Mouse (Mus musculus): Measurements from ENCODE around the gene Lyst. TPM values are rescaled to one million over a fixed set of nuclear protein-coding genes. Genes with fewer than 3 reads are reported as not detected.

The Lyst gene
- polyA plus RNA-seq, 1 experiment from 2014 or later: 3.6 TPM

DNA sequence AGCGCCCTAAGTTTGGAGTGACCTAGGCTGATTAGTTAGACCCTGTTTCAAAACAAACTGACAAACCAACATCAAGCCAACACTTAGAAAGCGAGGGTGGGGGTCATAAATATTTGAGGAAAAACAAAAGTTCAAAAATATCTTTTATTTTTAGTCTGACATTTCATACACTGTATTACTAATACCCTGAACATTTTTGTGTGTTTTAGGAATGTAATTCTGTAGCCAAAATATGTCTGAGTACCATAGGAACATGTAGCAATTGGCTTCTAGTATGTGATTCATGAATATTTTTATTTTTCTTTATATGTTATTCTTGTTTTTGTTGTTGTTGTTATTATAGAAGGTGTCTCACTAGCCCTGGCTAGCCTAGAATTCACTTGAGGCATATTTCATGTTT, 11.2 kb downstream of the Lyst start:
- Histone ChIP-seq H3K27ac (replicated peaks) (no peak overlapping the region), H3K4me2 (no peak overlapping the region), H3K36me3 (replicated peaks) (no peaks in the 10 kb centered on the region), H3K9ac (no peak overlapping the region), H3K27me3 (no peaks in the 10 kb centered on the region), H3K9me3 (replicated peaks) (no peaks in the 10 kb centered on the region), H3K4me1 (replicated peaks) (no peaks in the 10 kb centered on the region), H3K4me3 (replicated peaks) (no peak overlapping the region)
- ATAC-seq (ENCODE audit: insufficient read depth): no peak
- 66% methylated on average over 2 of the region's 2 CpGs for WGBS (ENCODE audit: insufficient replicate concordance)

DNA sequence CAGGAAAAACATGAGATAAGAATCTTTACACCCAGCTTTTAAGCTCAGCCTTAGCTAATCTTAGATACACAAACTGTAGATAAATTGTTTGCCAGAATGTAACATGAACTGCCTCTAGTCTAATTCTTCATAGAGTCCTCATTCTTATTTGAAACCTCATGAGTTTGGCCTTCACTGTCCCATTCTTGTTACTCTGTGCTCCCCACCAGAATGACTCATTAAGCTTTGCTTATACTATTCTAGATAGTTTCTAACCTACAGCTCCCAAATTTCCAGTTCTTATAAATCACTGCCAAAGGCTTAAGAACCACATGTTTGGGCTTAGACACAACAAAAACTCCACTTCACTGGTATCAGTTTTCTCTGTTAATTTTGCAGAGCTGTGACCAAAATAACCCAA, 16.0 kb downstream of the Lyst start:
- H3K27ac ChIP-seq (replicated peaks): no peak overlapping the region
- no peak for ATAC-seq (ENCODE audit: insufficient read depth)

GRCm38 (mm10) chr13:13608311-13608710, 18.1 kb downstream of the Lyst start:
- H3K27me3 ChIP-seq: no peaks in the 10 kb centered on the region
- no peaks in the 10 kb centered on the region for H3K36me3 ChIP-seq (replicated peaks)
- H3K27ac ChIP-seq (replicated peaks): no peak overlapping the region
- WGBS (ENCODE audit: insufficient replicate concordance): 42% methylated on average over 1 of the region's 1 CpGs
- no peak for ATAC-seq (ENCODE audit: insufficient read depth)
- no peaks in the 10 kb centered on the region for H3K4me1 ChIP-seq (replicated peaks)
- H3K4me3 ChIP-seq (replicated peaks): no peak overlapping the region
- no peaks in the 10 kb centered on the region for H3K9me3 ChIP-seq (replicated peaks)
- H3K4me2 ChIP-seq: no peak overlapping the region
- no peak overlapping the region for H3K9ac ChIP-seq

More for the DNA sequence above, 16.0 kb downstream of the Lyst start:
- no peaks in the 10 kb centered on the region for H3K4me1 ChIP-seq (replicated peaks)
- H3K9me3 ChIP-seq (replicated peaks): no peaks in the 10 kb centered on the region
- no peaks in the 10 kb centered on the region for H3K36me3 ChIP-seq (replicated peaks)
- H3K9ac ChIP-seq: no peak overlapping the region
- no peaks in the 10 kb centered on the region for H3K27me3 ChIP-seq
- H3K4me2 ChIP-seq: no peak overlapping the region
- no peak overlapping the region for H3K4me3 ChIP-seq (replicated peaks)

GRCm38 (mm10) chr13:13609655-13610054, 19.5 kb downstream of the Lyst start:
- no peak overlapping the region for H3K4me2 ChIP-seq
- no peaks in the 10 kb centered on the region for H3K4me1 ChIP-seq (replicated peaks)
- H3K27ac ChIP-seq (replicated peaks): no peak overlapping the region
- H3K4me3 ChIP-seq (replicated peaks): no peak overlapping the region
- no peaks in the 10 kb centered on the region for H3K27me3 ChIP-seq
- no peak for ATAC-seq (ENCODE audit: insufficient read depth)
- no peaks in the 10 kb centered on the region for H3K36me3 ChIP-seq (replicated peaks)
- WGBS (ENCODE audit: insufficient replicate concordance): 37% methylated on average over 2 of the region's 2 CpGs
- H3K9ac ChIP-seq: no peak overlapping the region
- H3K9me3 ChIP-seq (replicated peaks): no peaks in the 10 kb centered on the region

GRCm38 (mm10) chr13:13612882-13613281, 22.7 kb downstream of the Lyst start:
- H3K4me3 ChIP-seq (replicated peaks): no peak overlapping the region
- no peaks in the 10 kb centered on the region for H3K27me3 ChIP-seq
- no peaks in the 10 kb centered on the region for H3K4me1 ChIP-seq (replicated peaks)
- no peak for ATAC-seq (ENCODE audit: insufficient read depth)
- no peak overlapping the region for H3K4me2 ChIP-seq
- H3K27ac ChIP-seq (replicated peaks): no peak overlapping the region
- H3K9me3 ChIP-seq (replicated peaks): no peaks in the 10 kb centered on the region
- no peak overlapping the region for H3K9ac ChIP-seq
- 78% methylated on average over 1 of the region's 1 CpGs for WGBS (ENCODE audit: insufficient replicate concordance)
- H3K36me3 ChIP-seq (replicated peaks): peaks cover 7% of the 10 kb centered on the region

GRCm38 (mm10) chr13:13614235-13614634, 24.0 kb downstream of the Lyst start:
- no peak overlapping the region for H3K4me3 ChIP-seq (replicated peaks)
- H3K4me1 ChIP-seq (replicated peaks): no peaks in the 10 kb centered on the region
- H3K9ac ChIP-seq: no peak overlapping the region
- ATAC-seq (ENCODE audit: insufficient read depth): no peak
- H3K9me3 ChIP-seq (replicated peaks): no peaks in the 10 kb centered on the region
- H3K4me2 ChIP-seq: no peak overlapping the region
- H3K27ac ChIP-seq (replicated peaks): no peak overlapping the region
- 62% methylated on average over 4 of the region's 4 CpGs for WGBS (ENCODE audit: insufficient replicate concordance)
- H3K36me3 ChIP-seq (replicated peaks): peaks cover 18% of the 10 kb centered on the region
- H3K27me3 ChIP-seq: no peaks in the 10 kb centered on the region

GRCm38 (mm10) chr13:13621456-13621855, 31.3 kb downstream of the Lyst start:
- ATAC-seq (ENCODE audit: insufficient read depth): no peak
- Histone ChIP-seq H3K27ac (replicated peaks) (no peak overlapping the region), H3K4me2 (no peak overlapping the region), H3K9ac (no peak overlapping the region), H3K4me3 (replicated peaks) (no peak overlapping the region), H3K9me3 (replicated peaks) (no peaks in the 10 kb centered on the region), H3K4me1 (replicated peaks) (no peaks in the 10 kb centered on the region), H3K27me3 (no peaks in the 10 kb centered on the region), H3K36me3 (replicated peaks) (peaks cover 22% of the 10 kb centered on the region)
- 71% methylated on average over 5 of the region's 5 CpGs for WGBS (ENCODE audit: insufficient replicate concordance)

DNA sequence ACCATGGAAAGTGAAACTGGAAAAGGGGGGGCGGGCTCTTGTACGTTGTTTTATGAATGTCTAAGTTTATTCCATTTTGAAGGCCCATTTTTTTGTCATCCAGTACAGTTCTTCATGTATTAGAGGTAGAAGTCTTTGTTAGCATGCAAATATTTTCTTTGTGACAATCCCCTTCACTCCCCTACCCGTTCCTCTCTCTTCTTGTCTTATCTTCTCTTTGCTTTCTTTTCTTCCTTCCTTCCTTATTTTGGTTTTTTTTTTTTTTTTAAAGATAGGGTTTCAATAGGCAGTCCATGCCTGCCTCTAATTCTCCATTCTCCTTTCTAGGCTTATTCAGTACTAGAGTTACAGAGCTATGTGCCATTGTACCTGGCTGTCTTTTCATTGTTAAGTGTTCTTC, 32.4 kb downstream of the Lyst start:
- no peaks in the 10 kb centered on the region for H3K9me3 ChIP-seq (replicated peaks)
- H3K4me1 ChIP-seq (replicated peaks): no peaks in the 10 kb centered on the region
- no peak overlapping the region for H3K4me3 ChIP-seq (replicated peaks)
- H3K27me3 ChIP-seq: no peaks in the 10 kb centered on the region
- ATAC-seq (ENCODE audit: insufficient read depth): no peak
- no peak overlapping the region for H3K4me2 ChIP-seq
- no peak overlapping the region for H3K9ac ChIP-seq
- H3K36me3 ChIP-seq (replicated peaks): peaks cover 15% of the 10 kb centered on the region
- 53% methylated on average over 3 of the region's 3 CpGs for WGBS (ENCODE audit: insufficient replicate concordance)
- H3K27ac ChIP-seq (replicated peaks): no peak overlapping the region

DNA sequence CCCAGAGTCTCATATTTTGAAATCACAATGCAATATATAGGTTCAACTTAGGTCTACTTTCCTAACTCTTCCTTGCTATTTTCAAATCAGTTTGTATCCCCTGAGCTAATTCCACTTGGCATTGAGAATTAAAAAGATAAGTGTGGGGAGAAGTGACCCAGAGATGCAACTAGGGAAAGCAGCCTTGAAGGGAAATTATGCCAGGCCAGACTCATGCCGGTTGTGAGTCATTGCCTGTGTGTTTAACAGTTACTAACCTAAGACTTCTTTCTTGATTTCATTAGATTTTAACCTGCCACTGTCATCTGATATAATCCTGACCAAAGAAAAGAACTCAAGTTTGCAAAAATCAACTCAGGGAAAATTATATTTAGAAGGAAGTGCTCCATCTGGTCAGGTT, 43.5 kb downstream of the Lyst start:
- no peak overlapping the region for H3K27ac ChIP-seq (replicated peaks)
- no peak overlapping the region for H3K4me3 ChIP-seq (replicated peaks)
- 85% methylated on average over 1 of the region's 1 CpGs for WGBS (ENCODE audit: insufficient replicate concordance)
- H3K9me3 ChIP-seq (replicated peaks): no peaks in the 10 kb centered on the region
- no peaks in the 10 kb centered on the region for H3K4me1 ChIP-seq (replicated peaks)
- peaks cover 37% of the 10 kb centered on the region; the same call in 1 of the 2 replicates for H3K36me3 ChIP-seq (replicated peaks)
- no peak overlapping the region for H3K4me2 ChIP-seq
- no peak for ATAC-seq (ENCODE audit: insufficient read depth)
- H3K9ac ChIP-seq: no peak overlapping the region
- H3K27me3 ChIP-seq: no peaks in the 10 kb centered on the region

DNA sequence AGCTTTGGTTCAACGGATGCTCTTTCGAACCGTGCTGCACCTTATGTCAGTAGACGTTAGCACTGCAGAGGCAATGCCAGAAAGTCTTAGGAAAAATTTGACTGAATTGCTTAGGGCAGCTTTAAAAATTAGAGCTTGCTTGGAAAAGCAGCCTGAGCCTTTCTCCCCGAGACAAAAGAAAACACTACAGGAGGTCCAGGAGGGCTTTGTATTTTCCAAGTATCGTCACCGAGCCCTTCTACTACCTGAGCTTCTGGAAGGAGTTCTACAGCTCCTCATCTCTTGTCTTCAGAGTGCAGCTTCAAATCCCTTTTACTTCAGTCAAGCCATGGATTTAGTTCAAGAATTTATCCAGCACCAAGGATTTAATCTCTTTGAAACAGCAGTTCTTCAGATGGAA, 44.5 kb downstream of the Lyst start:
- Histone ChIP-seq H3K27me3 (no peaks in the 10 kb centered on the region), H3K36me3 (replicated peaks) (peaks cover 38% of the 10 kb centered on the region; the same call in 1 of the 2 replicates), H3K4me1 (replicated peaks) (no peaks in the 10 kb centered on the region), H3K4me3 (replicated peaks) (no peak overlapping the region), H3K4me2 (no peak overlapping the region), H3K27ac (replicated peaks) (no peak overlapping the region), H3K9me3 (replicated peaks) (no peaks in the 10 kb centered on the region), H3K9ac (no peak overlapping the region)
- WGBS (ENCODE audit: insufficient replicate concordance): 83% methylated on average over 7 of the region's 7 CpGs
- no peak for ATAC-seq (ENCODE audit: insufficient read depth)

GRCm38 (mm10) chr13:13635224-13635623, 45.0 kb downstream of the Lyst start:
- H3K9ac ChIP-seq: no peak overlapping the region
- no peaks in the 10 kb centered on the region for H3K4me1 ChIP-seq (replicated peaks)
- no peak overlapping the region for H3K27ac ChIP-seq (replicated peaks)
- H3K36me3 ChIP-seq (replicated peaks): peaks cover 40% of the 10 kb centered on the region
- H3K9me3 ChIP-seq (replicated peaks): no peaks in the 10 kb centered on the region
- H3K4me3 ChIP-seq (replicated peaks): no peak overlapping the region
- no peak for ATAC-seq (ENCODE audit: insufficient read depth)
- H3K27me3 ChIP-seq: no peaks in the 10 kb centered on the region
- 80% methylated on average over 12 of the region's 12 CpGs for WGBS (ENCODE audit: insufficient replicate concordance)
- H3K4me2 ChIP-seq: no peak overlapping the region

DNA sequence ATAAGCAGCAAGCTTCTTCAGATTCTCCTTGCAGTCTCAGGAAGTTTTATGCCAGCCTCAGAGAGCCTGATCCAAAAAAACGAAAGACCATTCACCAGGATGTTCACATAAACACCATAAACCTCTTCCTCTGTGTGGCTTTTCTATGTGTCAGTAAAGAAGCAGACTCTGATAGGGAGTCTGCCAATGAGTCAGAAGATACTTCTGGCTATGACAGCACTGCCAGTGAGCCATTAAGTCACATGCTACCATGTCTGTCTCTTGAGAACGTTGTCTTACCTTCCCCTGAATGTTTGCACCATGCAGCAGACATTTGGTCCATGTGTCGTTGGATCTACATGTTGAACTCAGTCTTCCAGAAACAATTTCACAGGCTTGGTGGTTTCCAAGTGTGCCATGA, 47.4 kb downstream of the Lyst start:
- no peak overlapping the region for H3K9ac ChIP-seq
- no peaks in the 10 kb centered on the region for H3K9me3 ChIP-seq (replicated peaks)
- no peak overlapping the region for H3K4me2 ChIP-seq
- ATAC-seq (ENCODE audit: insufficient read depth): no peak
- WGBS (ENCODE audit: insufficient replicate concordance): 59% methylated on average over 3 of the region's 3 CpGs
- no peak overlapping the region for H3K27ac ChIP-seq (replicated peaks)
- no peaks in the 10 kb centered on the region for H3K27me3 ChIP-seq
- H3K4me1 ChIP-seq (replicated peaks): no peaks in the 10 kb centered on the region
- H3K36me3 ChIP-seq (replicated peaks): peaks cover 45% of the 10 kb centered on the region
- no peak overlapping the region for H3K4me3 ChIP-seq (replicated peaks)
